Mouse (Mus musculus) heart, embryonic 11.5 days (tissue): ENCODE data around the gene Zfp14. TPM values are rescaled to one million over a fixed set of nuclear protein-coding genes. Genes with fewer than 3 reads are reported as not detected.

Source experiments
- ATAC-seq: fragments of 200-750 bp; cut with Nextera tagmentation; replicated peaks from 2 replicates; pipeline ENCODE4 v1.8.0; 2017; ENCODE audit warnings: moderate library complexity; ENCODE audit not compliant: insufficient number of reproducible peaks, low FRiP score, low TSS enrichment
- H3K27ac ChIP-seq: fragments of 300-500 bp; sonication (generic); 2 replicates; pipeline ENCODE4 v1.5.1; 2014; ENCODE audit warnings: mild to moderate bottlenecking, low read depth, low read length
- H3K27me3 ChIP-seq: fragments of 300-500 bp; sonication (generic); 2 replicates; pipeline ENCODE4 v1.6.1; 2014; ENCODE audit warnings: mild to moderate bottlenecking, low read length, mixed read lengths; ENCODE audit not compliant: control insufficient read depth, insufficient read depth
- H3K36me3 ChIP-seq: fragments of 300-500 bp; sonication (generic); 2 replicates; pipeline ENCODE4 v1.6.1; 2014; ENCODE audit warnings: mild to moderate bottlenecking, low read length, moderate library complexity, mixed read lengths; ENCODE audit not compliant: control insufficient read depth, insufficient read depth
- H3K4me1 ChIP-seq: fragments of 300-500 bp; sonication (generic); 2 replicates; pipeline ENCODE4 v1.6.1; 2014; ENCODE audit warnings: low read length; ENCODE audit not compliant: control insufficient read depth, insufficient read depth
- H3K4me2 ChIP-seq: fragments of 300-500 bp; sonication (generic); 2 replicates; pipeline ENCODE4 v1.6.1; 2014; ENCODE audit warnings: mild to moderate bottlenecking, moderate library complexity
- H3K4me3 ChIP-seq: fragments of 300-500 bp; sonication (generic); 2 replicates; pipeline ENCODE4 v1.5.1; 2014; ENCODE audit warnings: low read depth, low read length
- H3K9ac ChIP-seq: fragments of 300-500 bp; sonication (generic); 2 replicates; pipeline ENCODE4 v1.6.1; 2014; ENCODE audit warnings: mild to moderate bottlenecking, low read depth, low read length, moderate library complexity
- H3K9me3 ChIP-seq: fragments of 300-500 bp; sonication (generic); replicated peaks from 2 replicates; pipeline ENCODE4 v1.6.1; 2016; ENCODE audit warnings: low read length; ENCODE audit not compliant: control insufficient read depth
- WGBS: fragments of 180-500 bp; shearing (Covaris S2); extraction: QIAGEN DNeasy Blood & Tissue Kit; methylation state at CpG from one replicate; pipeline ENCODE4 v1.1.7; 2014; ENCODE audit not compliant: insufficient replicate concordance; 5-methylcytosine and 5-hydroxymethylcytosine counted together
- polyA plus RNA-seq: library from polyadenylated mRNA; unstranded; fragments of >200 nt; fragmentation: Nextera tagmentation; extraction: Ambion mirVana; gene quantifications from 2 replicates; pipeline ENCODE4 v1.2.1, GENCODE M21; 2014

The Zfp14 gene
- polyA plus RNA-seq, 1 experiment from 2014 or later, result 3.1 TPM

GRCm38 (mm10) chr7:30090092-30090969, 39.2 kb upstream of the Zfp14 start, which contains the start of the genes Gm26920 and Zfp566:
Gm26920 (minus strand) TSS chr7:30090410.
Zfp566 (minus strand) TSS chr7:30090527.
- Histone ChIP-seq H3K4me3 (peak within 1 kb of the TSS; percentile 69), H3K36me3 (peaks cover 4% of the 10 kb centered on the region), H3K4me1 (peaks cover 9% of the 10 kb centered on the region; the same call in 1 of the 2 replicates), H3K9me3 (no peaks in the 10 kb centered on the region), H3K4me2 (peak within 1 kb of the TSS; percentile 94), H3K27me3 (no peaks in the 10 kb centered on the region), H3K27ac (peak within 1 kb of the TSS; percentile 18), H3K9ac (peak within 1 kb of the TSS; percentile 69)
- peak; percentile 89 for ATAC-seq
- WGBS, result under 1% methylated on average over 40 of the region's 40 CpGs

- H3K27me3 ChIP-seq, result no peaks in the 10 kb centered on the region
- 16% methylated on average over 6 of the region's 6 CpGs for whole genome bisulfite sequencing
- H3K9ac ChIP-seq, result peak overlapping the region; percentile 69
- peak overlapping the region; percentile 94 for H3K4me2 ChIP-seq
- H3K4me3 ChIP-seq, result peak overlapping the region; percentile 69
- no peak overlapping the region for H3K27ac ChIP-seq
- peaks cover 9% of the 10 kb centered on the region; the same call in 1 of the 2 replicates for H3K4me1 ChIP-seq
- H3K36me3 ChIP-seq, result peaks cover 9% of the 10 kb centered on the region
- no peak for ATAC-seq
- H3K9me3 ChIP-seq, result no peaks in the 10 kb centered on the region
These were observed 38.2 kb upstream of the Zfp14 start for GRCm38 (mm10) chr7:30089405-30089804.

GRCm38 (mm10) chr7:30086524-30086923, 35.3 kb upstream of the Zfp14 start:
- no peak overlapping the region for H3K27ac ChIP-seq
- 91% methylated on average over 9 of the region's 9 CpGs for WGBS
- no peaks in the 10 kb centered on the region for H3K27me3 ChIP-seq
- peaks cover 14% of the 10 kb centered on the region for H3K36me3 ChIP-seq
- H3K4me3 ChIP-seq, result no peak overlapping the region
- no peak for ATAC-seq
- no peak overlapping the region for H3K9ac ChIP-seq
- no peak overlapping the region for H3K4me2 ChIP-seq
- H3K9me3 ChIP-seq, result no peaks in the 10 kb centered on the region
- peaks cover 9% of the 10 kb centered on the region; the same call in 1 of the 2 replicates for H3K4me1 ChIP-seq

- peak; percentile 86 for ATAC-seq
These were observed 21.2 kb upstream of the Zfp14 start, which contains the start of gene Zfp82 for GRCm38 (mm10) chr7:30072146-30073028. Zfp82 (minus strand) TSS chr7:30072900.

GRCm38 (mm10) chr7:30064622-30065021, 13.4 kb upstream of the Zfp14 start:
- Histone ChIP-seq H3K9me3 (no peaks in the 10 kb centered on the region), H3K4me2 (no peak overlapping the region), H3K9ac (no peak overlapping the region), H3K4me1 (no peaks in the 10 kb centered on the region), H3K36me3 (peaks cover 14% of the 10 kb centered on the region), H3K27me3 (no peaks in the 10 kb centered on the region), H3K27ac (no peak overlapping the region), H3K4me3 (no peak overlapping the region)
- WGBS, result 70% methylated on average over 5 of the region's 5 CpGs
- ATAC-seq, result no peak; the same call in 1 of the 2 replicates

More at GRCm38 (mm10) chr7:30072146-30073028, 21.2 kb upstream of the Zfp14 start, which contains the start of gene Zfp82:
- peaks cover 2% of the 10 kb centered on the region; the same call in 1 of the 2 replicates for H3K36me3 ChIP-seq
- no peaks in the 10 kb centered on the region for H3K9me3 ChIP-seq
- 0 out of 2 replicates have a peak within 1 kb of the TSS, but pooled peaks have one; percentile 42 for H3K27ac ChIP-seq
- H3K9ac ChIP-seq, result peak within 1 kb of the TSS; percentile 80
- H3K4me1 ChIP-seq, result no peaks in the 10 kb centered on the region
- peak within 1 kb of the TSS; percentile 97 for H3K4me2 ChIP-seq
- WGBS, result under 1% methylated on average over 50 of the region's 50 CpGs
- H3K4me3 ChIP-seq, result peak within 1 kb of the TSS; percentile 70
- no peaks in the 10 kb centered on the region for H3K27me3 ChIP-seq

GRCm38 (mm10) chr7:30062478-30062877, 11.3 kb upstream of the Zfp14 start:
- WGBS, result 86% methylated on average over 5 of the region's 5 CpGs
- Histone ChIP-seq H3K9ac (no peak overlapping the region), H3K4me2 (no peak overlapping the region), H3K9me3 (no peaks in the 10 kb centered on the region), H3K27me3 (no peaks in the 10 kb centered on the region), H3K4me3 (no peak overlapping the region), H3K27ac (no peak overlapping the region), H3K36me3 (peaks cover 12% of the 10 kb centered on the region; the same call in 1 of the 2 replicates), H3K4me1 (no peaks in the 10 kb centered on the region)
- ATAC-seq, result no peak

- Histone ChIP-seq H3K27ac (peak overlapping the region; percentile 22; the same call in 1 of the 2 replicates), H3K4me2 (no peak overlapping the region), H3K27me3 (no peaks in the 10 kb centered on the region), H3K9ac (no peak overlapping the region), H3K36me3 (peaks cover 17% of the 10 kb centered on the region; the same call in 1 of the 2 replicates), H3K4me3 (no peak overlapping the region), H3K4me1 (no peaks in the 10 kb centered on the region), H3K9me3 (no peaks in the 10 kb centered on the region)
- ATAC-seq, result no peak
- WGBS, result 70% methylated on average over 6 of the region's 6 CpGs
These were observed 9.2 kb upstream of the Zfp14 start for GRCm38 (mm10) chr7:30060341-30060740.

- Histone ChIP-seq H3K27me3 (no peaks in the 10 kb centered on the region), H3K9ac (no peak overlapping the region), H3K9me3 (no peaks in the 10 kb centered on the region), H3K4me3 (no peak overlapping the region), H3K27ac (peak overlapping the region; percentile 3), H3K36me3 (peaks cover 9% of the 10 kb centered on the region; the same call in 1 of the 2 replicates), H3K4me1 (peaks cover 10% of the 10 kb centered on the region; the same call in 1 of the 2 replicates), H3K4me2 (no peak overlapping the region)
- WGBS, result 6% methylated on average over 3 of the region's 3 CpGs
- no peak for ATAC-seq
These were observed 2.4 kb upstream of the Zfp14 start for GRCm38 (mm10) chr7:30053591-30053990.
